Mouse (Mus musculus) neural tube, embryonic 12.5 days (tissue): Measurements from ENCODE around the gene Fam83c. TPM values are rescaled to one million over a fixed set of nuclear protein-coding genes. Genes with fewer than 3 reads are reported as not detected.

Experiments used
- ATAC-seq: fragments of 200-750 bp; cut with Nextera tagmentation; 2 replicates; pipeline ENCODE4 v1.8.0; 2017; ENCODE audit warnings: low read depth, mild to moderate bottlenecking, moderate TSS enrichment, moderate library complexity; ENCODE audit not compliant: low FRiP score
- H3K27ac ChIP-seq: fragments of 300-500 bp; sonication (generic); 2 replicates; pipeline ENCODE4 v1.5.1; 2016
- H3K27me3 ChIP-seq: fragments of 300-500 bp; sonication (generic); replicated peaks from 2 replicates; pipeline ENCODE4 v1.6.1; 2016; ENCODE audit warnings: mild to moderate bottlenecking
- H3K36me3 ChIP-seq: fragments of 300-500 bp; sonication (generic); 2 replicates; pipeline ENCODE4 v1.6.1; 2016; ENCODE audit warnings: mild to moderate bottlenecking
- H3K4me1 ChIP-seq: fragments of 300-500 bp; sonication (generic); 2 replicates; pipeline ENCODE4 v1.6.1; 2016
- H3K4me2 ChIP-seq: fragments of 300-500 bp; sonication (generic); replicated peaks from 2 replicates; pipeline ENCODE4 v1.6.1; 2016; ENCODE audit warnings: mild to moderate bottlenecking
- H3K4me3 ChIP-seq: fragments of 300-500 bp; sonication (generic); 2 replicates; pipeline ENCODE4 v1.5.1; 2016
- H3K9ac ChIP-seq: fragments of 300-500 bp; sonication (generic); 2 replicates; pipeline ENCODE4 v1.6.1; 2016; ENCODE audit warnings: mild to moderate bottlenecking
- H3K9me3 ChIP-seq: fragments of 300-500 bp; sonication (generic); 2 replicates; pipeline ENCODE4 v1.6.1; 2016; ENCODE audit warnings: mild to moderate bottlenecking
- WGBS: fragments of 180-500 bp; shearing (Covaris S2); methylation state at CpG from one replicate; pipeline ENCODE4 v1.1.7; 2016; 5-methylcytosine and 5-hydroxymethylcytosine counted together
- polyA plus RNA-seq: library from polyadenylated mRNA; unstranded; fragments of >200 nt; fragmentation: Nextera tagmentation; extraction: Ambion mirVana; gene quantifications from 2 replicates; pipeline ENCODE4 v1.2.1, GENCODE M21; 2016

The Fam83c gene
- polyA plus RNA-seq, 1 experiment from 2014 or later: 0.63 TPM

DNA sequence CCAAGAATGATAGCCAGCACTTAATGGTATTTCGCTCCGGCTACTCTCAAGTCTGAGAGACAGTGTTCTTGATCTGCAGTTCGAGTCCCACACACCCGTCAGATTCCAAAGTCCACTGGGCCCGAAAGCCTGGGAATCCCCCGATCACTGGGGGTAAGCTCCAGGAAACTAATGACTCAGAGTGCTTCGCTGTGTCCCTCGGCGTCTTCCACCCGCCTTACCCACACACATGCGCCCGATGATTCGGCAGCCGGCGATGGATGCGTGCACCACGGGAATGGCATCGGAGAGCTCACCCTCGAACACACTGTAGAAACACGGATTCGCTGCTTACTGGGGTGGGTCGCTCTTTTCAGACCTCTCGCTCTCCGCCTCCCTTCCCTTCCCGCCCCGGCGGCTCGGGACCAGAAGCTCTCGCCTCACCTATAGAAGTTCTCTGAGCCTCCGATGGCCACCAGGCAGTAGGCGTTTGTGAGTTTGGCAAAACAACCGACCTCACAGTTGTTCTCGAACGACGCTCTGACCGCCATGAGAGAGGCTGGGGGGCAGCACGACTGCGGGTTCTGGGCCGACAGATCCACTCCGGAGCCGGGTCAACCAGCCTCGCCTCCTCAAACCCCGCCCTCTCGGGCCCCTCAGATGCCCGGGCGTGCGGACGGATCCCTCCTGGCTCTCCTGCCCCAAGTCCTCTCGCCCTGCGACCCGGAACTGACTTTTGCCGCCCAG is 8.6 kb downstream of the Fam83c start:
- H3K9me3 ChIP-seq: no peaks in the 10 kb centered on the region
- peak overlapping the region; percentile 91 for H3K4me3 ChIP-seq
- H3K4me1 ChIP-seq: peaks cover 19% of the 10 kb centered on the region
- H3K27me3 ChIP-seq: no peaks in the 10 kb centered on the region
- peak overlapping the region; percentile 83 for H3K9ac ChIP-seq
- H3K4me2 ChIP-seq: peak overlapping the region; percentile 95
- 3% methylated on average over 52 of the region's 52 CpGs for WGBS
- 0 out of 2 replicates have a peak overlapping the region, but pooled peaks have one; percentile 37 for H3K27ac ChIP-seq
- H3K36me3 ChIP-seq: peaks cover 28% of the 10 kb centered on the region
- peak; percentile 30 for ATAC-seq

DNA sequence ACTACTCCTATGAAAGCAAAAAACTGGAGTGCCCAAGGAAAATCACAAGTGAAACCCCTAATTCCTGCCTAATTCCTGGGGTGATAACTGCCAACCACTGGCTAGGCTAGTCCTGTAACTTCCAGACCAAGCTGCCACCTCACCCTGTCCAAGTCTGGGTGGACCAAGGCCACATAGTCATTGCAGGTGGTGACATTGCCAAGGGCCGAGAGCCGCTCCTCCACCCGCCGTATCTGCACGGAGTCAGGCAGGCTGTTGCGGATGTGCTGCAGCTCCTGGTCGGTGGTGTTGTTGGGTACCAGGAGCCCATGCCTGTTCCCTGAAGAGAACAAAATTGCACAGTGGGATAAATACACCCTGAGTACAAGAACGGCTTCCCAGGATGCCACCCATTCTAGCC is 10.9 kb downstream of the Fam83c start:
- no peak for ATAC-seq
- H3K27me3 ChIP-seq: no peaks in the 10 kb centered on the region
- H3K36me3 ChIP-seq: peaks cover 38% of the 10 kb centered on the region
- H3K4me1 ChIP-seq: peaks cover 29% of the 10 kb centered on the region
- no peak overlapping the region for H3K4me2 ChIP-seq
- WGBS: 96% methylated on average over 8 of the region's 8 CpGs
- H3K9me3 ChIP-seq: no peaks in the 10 kb centered on the region
- H3K27ac ChIP-seq: no peak overlapping the region
- no peak overlapping the region for H3K9ac ChIP-seq
- H3K4me3 ChIP-seq: no peak overlapping the region

DNA sequence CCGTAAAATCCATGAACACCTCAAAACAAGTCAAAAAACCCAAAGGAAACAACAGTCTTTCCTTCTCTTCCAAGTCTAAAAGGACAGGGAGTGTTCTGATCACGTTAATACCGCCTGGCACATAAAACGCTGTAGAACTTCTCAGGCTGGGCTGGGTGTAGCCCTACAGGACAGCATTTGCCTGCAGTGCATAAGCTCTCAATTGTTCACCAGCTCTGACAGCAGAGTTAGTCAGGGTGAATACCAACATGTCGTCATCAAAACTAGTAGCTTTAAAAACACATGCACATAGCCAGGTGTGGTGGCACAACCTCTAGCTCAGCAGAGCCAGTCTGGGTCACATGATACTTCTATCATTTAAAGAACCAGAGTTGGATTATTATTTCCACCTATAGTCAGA is 13.9 kb downstream of the Fam83c start:
- Histone ChIP-seq H3K36me3 (peaks cover 43% of the 10 kb centered on the region), H3K9me3 (no peaks in the 10 kb centered on the region), H3K4me3 (no peak overlapping the region), H3K9ac (no peak overlapping the region), H3K27me3 (no peaks in the 10 kb centered on the region), H3K4me2 (no peak overlapping the region), H3K4me1 (peaks cover 31% of the 10 kb centered on the region), H3K27ac (no peak overlapping the region)
- 92% methylated on average over 5 of the region's 5 CpGs for WGBS
- ATAC-seq: no peak

DNA sequence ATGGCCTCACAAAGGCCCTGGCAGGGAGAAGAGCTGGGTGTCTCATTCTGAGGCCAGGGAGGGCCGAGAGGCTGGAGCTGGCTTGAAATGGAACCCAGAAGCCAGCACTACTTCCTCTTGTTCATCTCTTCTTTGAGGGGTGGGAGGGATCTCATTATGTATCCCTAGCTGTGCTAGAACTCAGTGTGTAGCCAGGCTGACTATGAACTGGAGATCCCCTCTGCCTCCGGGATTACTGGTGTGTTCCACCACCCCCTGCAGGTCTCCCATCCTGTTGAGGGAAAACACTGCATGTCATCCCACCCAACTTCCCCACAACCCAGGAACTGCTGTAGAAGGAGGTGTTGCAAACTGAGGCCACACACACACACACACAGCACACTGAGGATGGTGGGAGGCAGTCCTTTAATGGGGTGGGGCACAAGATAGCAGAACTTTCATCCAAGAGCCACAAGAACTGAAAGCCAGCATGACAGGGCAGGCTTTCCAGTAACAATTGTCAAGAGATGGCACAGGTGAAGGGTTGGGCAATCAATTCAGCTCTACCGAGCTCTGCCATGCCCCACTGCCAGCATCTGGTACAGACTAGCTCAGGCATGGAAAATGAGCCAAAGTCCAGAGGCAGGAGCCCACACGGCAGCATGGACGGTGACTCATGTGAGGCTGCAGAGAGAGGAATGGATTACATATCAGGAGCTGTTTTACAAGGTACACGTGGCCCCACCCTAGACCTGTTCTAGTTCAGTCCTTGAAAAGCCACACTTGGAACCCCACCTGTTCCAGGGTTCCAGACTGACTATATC is 15.0 kb downstream of the Fam83c start:
- WGBS: 59% methylated on average over 6 of the region's 6 CpGs
- peak; percentile 10 for ATAC-seq

DNA sequence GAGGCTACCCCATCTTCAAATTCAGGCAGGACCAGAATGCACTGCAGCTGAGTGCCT is 15.4 kb downstream of the Fam83c start, which contains the start of gene BC029722:
TSS of gene BC029722 (minus strand) at position 35 of the 57 bp plus-strand sequence.
- Histone ChIP-seq H3K4me2 (peak within 1 kb of the TSS; percentile 77), H3K4me3 (peak within 1 kb of the TSS; percentile 46), H3K27ac (peak within 1 kb of the TSS; percentile 33; the same call in 1 of the 2 replicates), H3K4me1 (peaks cover 24% of the 10 kb centered on the region), H3K9ac (peak within 1 kb of the TSS; percentile 75), H3K9me3 (no peaks in the 10 kb centered on the region), H3K27me3 (no peaks in the 10 kb centered on the region), H3K36me3 (peaks cover 44% of the 10 kb centered on the region)
- no peak for ATAC-seq

More for the DNA sequence above, 15.0 kb downstream of the Fam83c start:
- no peaks in the 10 kb centered on the region for H3K9me3 ChIP-seq
- peak overlapping the region; percentile 46 for H3K4me3 ChIP-seq
- peaks cover 44% of the 10 kb centered on the region for H3K36me3 ChIP-seq
- no peaks in the 10 kb centered on the region for H3K27me3 ChIP-seq
- H3K4me2 ChIP-seq: peak overlapping the region; percentile 77
- peak overlapping the region; percentile 33; the same call in 1 of the 2 replicates for H3K27ac ChIP-seq
- H3K9ac ChIP-seq: peak overlapping the region; percentile 75
- peaks cover 24% of the 10 kb centered on the region for H3K4me1 ChIP-seq

DNA sequence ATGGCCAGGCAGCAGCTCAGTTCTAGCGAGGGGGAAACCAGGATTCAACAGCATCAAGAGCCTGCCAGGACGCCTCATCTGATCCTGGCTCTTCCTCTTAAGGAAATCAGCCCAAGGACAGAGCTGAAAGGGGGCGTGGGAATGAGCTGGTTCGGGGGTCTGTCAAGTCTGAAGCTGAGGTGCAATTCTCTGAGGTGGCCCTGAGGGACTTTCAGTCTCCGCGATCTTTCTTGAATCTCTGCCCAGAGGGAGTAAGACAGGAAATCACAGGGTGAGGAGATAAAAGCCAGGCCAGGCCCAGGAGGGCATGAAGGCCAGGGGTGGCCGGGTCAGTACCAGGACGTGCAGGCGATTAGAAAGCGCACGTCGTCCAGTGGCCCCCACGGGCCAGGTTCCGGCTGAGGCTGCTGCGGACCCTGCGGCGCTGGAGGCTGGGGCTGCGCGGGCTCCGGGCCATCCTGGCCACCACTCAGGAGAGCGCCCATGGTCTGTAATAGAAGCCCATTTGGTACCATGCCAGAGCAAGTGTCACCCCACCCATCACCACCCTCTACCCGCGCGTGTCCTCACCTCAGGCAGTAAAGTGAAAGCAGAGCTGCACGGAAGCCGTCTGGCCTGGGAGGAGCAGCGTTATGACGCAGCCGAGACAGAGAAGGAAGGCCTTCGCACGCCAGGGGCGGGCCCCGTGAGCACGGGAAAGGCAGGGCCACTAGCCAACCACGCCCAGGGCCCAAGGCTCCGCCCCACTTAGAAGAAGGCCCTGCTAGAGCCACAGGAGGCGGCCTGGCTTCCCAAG is 15.9 kb downstream of the Fam83c start:
- H3K27ac ChIP-seq: peak overlapping the region; percentile 33; the same call in 1 of the 2 replicates

DNA sequence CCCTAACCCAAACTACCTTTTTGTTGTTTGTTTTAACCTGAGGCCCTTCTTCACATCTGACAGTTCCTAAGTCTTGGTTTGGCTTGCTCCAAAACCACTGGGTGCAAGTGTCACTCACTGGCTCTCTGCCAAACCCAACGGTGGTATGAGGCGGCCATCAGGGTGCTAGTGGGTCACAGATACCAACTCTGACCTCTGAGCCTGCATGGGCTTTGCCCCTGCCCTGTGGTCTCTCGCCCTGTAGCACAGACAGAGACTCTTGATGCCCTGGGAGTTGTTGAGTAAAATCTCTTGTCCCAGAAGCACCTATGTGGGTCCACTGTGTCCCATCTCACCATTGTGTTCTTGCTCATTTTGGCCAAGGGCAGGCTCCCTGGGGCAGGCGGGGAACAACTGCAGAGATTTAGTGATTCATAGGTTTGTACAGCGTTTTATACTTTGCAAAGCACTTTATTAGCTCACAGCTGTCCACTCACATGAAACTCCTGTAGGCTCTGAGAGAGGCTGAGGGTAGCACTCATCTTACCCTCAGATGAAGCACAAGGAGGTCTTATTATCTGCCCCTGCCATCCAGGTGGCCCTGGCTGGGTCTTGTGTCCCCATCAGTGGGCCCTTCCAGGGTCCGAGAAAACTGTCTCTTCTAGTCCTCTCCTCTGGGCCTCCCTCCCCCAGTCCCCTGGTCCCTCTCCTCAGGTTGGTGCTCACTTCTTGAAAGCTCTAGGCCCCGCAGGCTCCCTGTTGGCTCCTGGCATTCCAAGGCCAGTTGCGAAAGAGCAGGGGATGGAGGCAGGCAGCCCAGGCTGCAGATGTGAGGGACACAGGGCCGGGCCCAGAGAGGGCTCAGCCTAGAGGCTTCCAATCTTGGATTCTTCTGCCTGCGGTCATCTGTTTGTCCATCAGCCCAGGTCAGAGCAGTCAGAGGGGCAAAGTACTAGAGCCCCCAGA is 17.1 kb downstream of the Fam83c start:
- Histone ChIP-seq H3K4me3 (no peak overlapping the region), H3K9me3 (no peaks in the 10 kb centered on the region), H3K4me1 (peaks cover 24% of the 10 kb centered on the region), H3K27me3 (no peaks in the 10 kb centered on the region), H3K36me3 (peaks cover 30% of the 10 kb centered on the region), H3K4me2 (peak overlapping the region; percentile 77), H3K27ac (no peak overlapping the region), H3K9ac (peak overlapping the region; percentile 48)
- no peak for ATAC-seq
- WGBS: 84% methylated on average over 10 of the region's 10 CpGs

More for the DNA sequence above, 15.9 kb downstream of the Fam83c start:
- Histone ChIP-seq H3K4me1 (peaks cover 24% of the 10 kb centered on the region), H3K36me3 (peaks cover 43% of the 10 kb centered on the region), H3K4me3 (peak overlapping the region; percentile 46), H3K9ac (peak overlapping the region; percentile 75), H3K9me3 (no peaks in the 10 kb centered on the region), H3K4me2 (peak overlapping the region; percentile 77), H3K27me3 (no peaks in the 10 kb centered on the region)
- ATAC-seq: peak; percentile 92
- 3% methylated on average over 37 of the region's 37 CpGs for WGBS

DNA sequence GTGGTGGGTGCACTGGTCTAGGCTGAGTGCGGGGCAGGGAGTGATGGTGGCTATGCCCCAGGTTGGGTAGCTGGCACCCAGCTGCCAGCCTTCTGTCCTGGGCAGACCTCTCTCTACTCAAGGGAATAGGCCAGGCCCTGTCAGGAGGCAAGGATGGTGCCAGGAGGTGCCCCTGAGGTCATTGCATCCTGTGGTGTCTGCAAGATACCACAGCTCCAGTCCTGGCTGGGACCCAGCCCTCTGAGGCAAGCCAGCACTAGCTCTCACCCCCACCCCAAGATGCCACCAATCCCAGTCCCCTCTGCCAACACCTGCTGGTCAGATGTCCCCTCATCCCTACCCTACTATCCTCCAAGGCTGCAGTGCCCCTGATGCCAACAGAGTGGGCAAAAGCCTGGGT is 18.5 kb downstream of the Fam83c start:
- Histone ChIP-seq H3K36me3 (peaks cover 19% of the 10 kb centered on the region), H3K4me2 (no peak overlapping the region), H3K27me3 (no peaks in the 10 kb centered on the region), H3K27ac (no peak overlapping the region), H3K9ac (no peak overlapping the region), H3K4me1 (peaks cover 24% of the 10 kb centered on the region), H3K4me3 (no peak overlapping the region), H3K9me3 (no peaks in the 10 kb centered on the region)
- WGBS: 97% methylated on average over 1 of the region's 1 CpGs
- ATAC-seq: no peak

DNA sequence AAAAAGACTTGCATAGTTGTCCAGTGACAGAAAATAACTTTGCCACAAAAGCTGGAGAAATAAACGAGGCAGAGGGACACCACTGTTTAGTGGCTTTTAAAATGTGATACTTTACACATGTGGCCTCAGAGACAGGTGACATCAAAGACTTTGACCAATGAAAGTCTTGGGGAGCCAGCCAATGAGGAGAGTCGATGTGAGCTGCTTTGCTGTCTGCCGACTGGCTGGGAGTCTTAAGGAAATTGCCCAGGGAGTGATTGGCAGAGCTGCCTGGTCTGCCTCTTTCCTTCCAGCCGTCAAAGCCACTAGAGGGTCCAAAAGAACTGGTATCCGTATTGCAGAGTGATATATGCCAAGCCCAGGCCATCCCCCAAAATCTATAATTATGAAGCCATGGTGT is 19.8 kb downstream of the Fam83c start:
- no peak overlapping the region for H3K27ac ChIP-seq
- H3K4me3 ChIP-seq: no peak overlapping the region
- H3K27me3 ChIP-seq: no peaks in the 10 kb centered on the region
- no peak overlapping the region for H3K9ac ChIP-seq
- 24% methylated on average over 5 of the region's 5 CpGs for WGBS
- no peak overlapping the region for H3K4me2 ChIP-seq
- 0 out of 2 replicates have a peak, but pooled peaks cover 8% of the 10 kb centered on the region for H3K36me3 ChIP-seq
- no peaks in the 10 kb centered on the region for H3K9me3 ChIP-seq
- ATAC-seq: no peak
- H3K4me1 ChIP-seq: peaks cover 24% of the 10 kb centered on the region

DNA sequence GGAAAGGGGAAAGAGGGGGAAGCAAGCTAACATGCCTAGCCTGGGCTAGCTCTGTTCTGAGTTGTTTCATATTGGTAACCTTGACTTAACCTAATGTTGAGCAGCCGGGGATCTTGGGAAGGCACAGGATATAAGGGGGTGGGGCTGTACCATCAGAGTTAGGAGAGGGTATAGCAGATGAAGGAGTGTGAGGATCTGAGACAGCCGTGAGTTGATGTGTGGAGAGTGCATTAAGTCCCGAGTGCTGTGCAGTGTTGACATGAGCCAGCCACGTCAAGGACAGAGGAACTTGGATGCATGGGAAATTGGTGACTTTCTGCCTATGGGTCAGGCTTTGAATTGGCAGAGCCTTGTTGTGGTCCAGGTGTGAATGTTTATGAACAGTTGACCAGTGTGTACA is 22.0 kb downstream of the Fam83c start:
- Histone ChIP-seq H3K9me3 (no peaks in the 10 kb centered on the region), H3K4me2 (no peak overlapping the region), H3K4me3 (no peak overlapping the region), H3K27ac (no peak overlapping the region), H3K4me1 (peaks cover 4% of the 10 kb centered on the region; the same call in 1 of the 2 replicates), H3K36me3 (0 out of 2 replicates have a peak, but pooled peaks cover 8% of the 10 kb centered on the region), H3K27me3 (no peaks in the 10 kb centered on the region), H3K9ac (no peak overlapping the region)
- 85% methylated on average over 4 of the region's 4 CpGs for WGBS
- ATAC-seq: no peak

DNA sequence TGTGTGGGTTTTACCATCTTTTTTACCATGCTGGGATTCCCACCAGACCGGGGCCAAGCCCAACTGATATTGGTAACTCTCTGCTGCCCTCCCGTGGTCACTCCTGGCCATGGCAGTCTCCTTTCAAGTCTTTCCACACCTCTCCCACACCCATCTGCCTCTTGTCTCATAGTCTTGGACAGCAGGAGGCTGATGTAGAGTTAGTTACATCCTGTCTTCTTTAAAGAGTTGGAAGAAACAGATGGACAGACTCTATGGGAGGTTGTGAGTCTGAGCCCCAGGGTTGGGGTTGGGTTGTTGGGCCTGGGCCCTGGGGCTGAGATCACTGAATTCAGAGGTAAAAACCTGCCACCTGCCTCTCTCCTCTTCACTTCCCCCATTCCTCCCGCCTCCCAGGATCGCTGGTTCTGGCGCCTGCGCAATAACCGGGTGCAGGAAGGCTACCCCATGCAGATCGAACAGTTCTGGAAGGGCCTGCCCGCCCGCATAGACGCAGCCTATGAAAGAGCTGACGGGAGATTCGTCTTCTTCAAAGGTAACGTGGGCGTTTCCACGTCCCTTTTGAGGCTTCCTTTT is 22.7 kb downstream of the Fam83c start:
- no peaks in the 10 kb centered on the region for H3K9me3 ChIP-seq
- H3K4me1 ChIP-seq: peaks cover 5% of the 10 kb centered on the region; the same call in 1 of the 2 replicates
- WGBS: 36% methylated on average over 16 of the region's 16 CpGs
- no peak overlapping the region for H3K27ac ChIP-seq
- no peak for ATAC-seq
- H3K4me2 ChIP-seq: no peak overlapping the region
- H3K36me3 ChIP-seq: 0 out of 2 replicates have a peak, but pooled peaks cover 8% of the 10 kb centered on the region
- no peaks in the 10 kb centered on the region for H3K27me3 ChIP-seq
- no peak overlapping the region for H3K4me3 ChIP-seq
- H3K9ac ChIP-seq: no peak overlapping the region
